ENCODE assay signal across 8 mouse cellular contexts in genomic region chr12:69538362-69538950, GRCm38 (mm10). TPM values are rescaled to one million over a fixed set of nuclear protein-coding genes. Genes with fewer than 3 reads are reported as not detected.
DNase-seq lines count a peak whose midpoint lies in the region; ATAC-seq and TF ChIP-seq lines count a peak whose summit lies in the region.

No protein-coding gene starts in this region.

- peak overlapping the region; percentile 44 for H3ac ChIP-seq in C2C12 (ENCODE audit: control insufficient read depth, insufficient read length, low read depth)

- H3K36me3 ChIP-seq in C2C12 (ENCODE audit: control insufficient read depth, insufficient read depth) (no peaks in the 10 kb centered on the region), G1E (replicated peaks) (no peaks in the 10 kb centered on the region)
- no peaks in the 10 kb centered on the region for H3K36me3 ChIP-seq in liver, embryonic 13.5 days
- no peaks in the 10 kb centered on the region for H3K36me3 ChIP-seq in splenic B cell, adult 2 months (ENCODE audit: control insufficient read depth, insufficient read depth, low read length, poor library complexity, severe bottlenecking)

- peak; percentile 24; the same call in 1 of the 2 replicates for ATAC-seq in G1E (ENCODE audit: extremely low read depth, insufficient number of reproducible peaks, low FRiP score, poor library complexity, severe bottlenecking)
- ATAC-seq in liver, embryonic 13.5 days (ENCODE audit: low read depth): no peak; the same call in 1 of the 2 replicates

- TF ChIP-seq CTCF in C2C12 (IDR thresholded peaks at IDR 0.05; ENCODE audit: control insufficient read depth, insufficient read depth, insufficient read length): no peak
- no peak for TF ChIP-seq CTCF in G1E (IDR thresholded peaks at IDR 0.05; ENCODE audit: low read depth, low read length)

- no peaks in the 10 kb centered on the region for H3K9me3 ChIP-seq in G1E (replicated peaks)
- H3K9me3 ChIP-seq in liver, embryonic 13.5 days (replicated peaks): no peaks in the 10 kb centered on the region

- H3K27ac ChIP-seq in liver, embryonic 13.5 days: peak overlapping the region; percentile 71

- no peaks in the 10 kb centered on the region for H3K79me2 ChIP-seq in C2C12 (ENCODE audit: control insufficient read depth, insufficient read depth)

- peak overlapping the region; percentile 59 for H3K4me2 ChIP-seq in liver, embryonic 13.5 days

- DNase-seq in G1E (ENCODE audit: low spot score): no peak
- peak; percentile 28 to 29 for DNase-seq in heart, adult 9 months (ENCODE audit: low spot score in 2 of 2)
- DNase-seq in liver, embryonic 13.5 days: no peak
- DNase-seq in splenic B cell, adult 2 months (ENCODE audit: low read depth, low spot score): peak; percentile 67
- no peak for DNase-seq in embryo, embryonic 10.5 days (ENCODE audit: low spot score)
- DNase-seq in cerebellum, adult 8-10 months: no peak
- DNase-seq in kidney, adult 18-20 months: no peak

- H3K4me3 ChIP-seq in C2C12 (ENCODE audit: insufficient read depth, poor library complexity, severe bottlenecking) (peak overlapping the region; percentile 16), G1E (ENCODE audit: low read depth, low read length) (no peak overlapping the region)
- peak overlapping the region; percentile 21; the same call in 1 of the 2 replicates for H3K4me3 ChIP-seq in liver, embryonic 13.5 days (replicated peaks)

- no peaks in the 10 kb centered on the region for H3K79me3 ChIP-seq in C2C12 (ENCODE audit: low read depth)

- peak overlapping the region; percentile 42 for H3K9ac ChIP-seq in liver, embryonic 13.5 days

- no peaks in the 10 kb centered on the region for H3K4me1 ChIP-seq in G1E (ENCODE audit: insufficient read depth, low read depth, low read length)
- H3K4me1 ChIP-seq in liver, embryonic 13.5 days (replicated peaks): peaks cover 49% of the 10 kb centered on the region

- 25% methylated on average over 4 of the region's 4 CpGs for WGBS in liver, embryonic 13.5 days (ENCODE audit: insufficient replicate concordance)

- H3K27me3 ChIP-seq in C2C12 (ENCODE audit: control insufficient read depth, insufficient read depth, insufficient read length) (no peaks in the 10 kb centered on the region), G1E (ENCODE audit: insufficient read depth, low read length) (peaks cover 47% of the 10 kb centered on the region)
- no peaks in the 10 kb centered on the region for H3K27me3 ChIP-seq in liver, embryonic 13.5 days
- no peaks in the 10 kb centered on the region for H3K27me3 ChIP-seq in splenic B cell, adult 2 months (ENCODE audit: control insufficient read depth, insufficient read depth, low read length, poor library complexity, severe bottlenecking)

TF ChIP-seq in C2C12, 6 proteins besides CTCF, POLR2A, EP300 and RAD21:
- TF ChIP-seq MYOG (IDR thresholded peaks at IDR 0.05; ENCODE audit: control insufficient read depth, extremely low read depth, insufficient read length) (no peak), MAX (IDR thresholded peaks at IDR 0.05) (no peak), USF1 (IDR thresholded peaks at IDR 0.05; ENCODE audit: low read depth) (no peak), MYOD1 (IDR thresholded peaks at IDR 0.05; ENCODE audit: control insufficient read depth, insufficient read length, low read depth) (no peak), CEBPB (IDR thresholded peaks at IDR 0.05; ENCODE audit: low read depth) (no peak), FOSL1 (IDR thresholded peaks at IDR 0.05; ENCODE audit: insufficient read depth, low read length, poor library complexity, severe bottlenecking) (no peak)
TF ChIP-seq in C2C12: peak in this region for 0.

RNA-seq across cellular contexts. Expression of gene Vcpkmt, which starts 44.4 kb away (rescaled TPM):
- polyA plus RNA-seq in C2C12 (2012; fragmentation: generic; extraction: Trizol) (26.7 TPM), G1E (2012) (24.3 and 25.7 TPM in 2 replicates)
- total RNA-seq in G1E (2014; fragmentation: Nextera tagmentation) (49.4 and 51.7 TPM in 2 replicates), G1E (2017) (34.8 and 35.8 TPM in 2 replicates)
- 16.7 and 17.5 TPM in 2 replicates for polyA plus RNA-seq in liver, embryonic 13.5 days (2015; fragmentation: Nextera tagmentation; extraction: Ambion mirVana)

Comparison
In these comparisons a context has a peak if more than half of its experiments do, and no peak if none do; other contexts are left out.
1. DNase-seq: peak in heart, adult 9 months (2 of 2) and splenic B cell, adult 2 months (single experiment); none in G1E (single experiment), liver, embryonic 13.5 days (single experiment), embryo, embryonic 10.5 days (single experiment), cerebellum, adult 8-10 months (single experiment) and kidney, adult 18-20 months (single experiment).